Mouse (Mus musculus): ENCODE results near the gene Lrrfip2. TPM values are rescaled to one million over a fixed set of nuclear protein-coding genes. Genes with fewer than 3 reads are reported as not detected.

Gene Lrrfip2
- total RNA-seq, 1 experiment from 2014 or later = 61.9 TPM

DNA sequence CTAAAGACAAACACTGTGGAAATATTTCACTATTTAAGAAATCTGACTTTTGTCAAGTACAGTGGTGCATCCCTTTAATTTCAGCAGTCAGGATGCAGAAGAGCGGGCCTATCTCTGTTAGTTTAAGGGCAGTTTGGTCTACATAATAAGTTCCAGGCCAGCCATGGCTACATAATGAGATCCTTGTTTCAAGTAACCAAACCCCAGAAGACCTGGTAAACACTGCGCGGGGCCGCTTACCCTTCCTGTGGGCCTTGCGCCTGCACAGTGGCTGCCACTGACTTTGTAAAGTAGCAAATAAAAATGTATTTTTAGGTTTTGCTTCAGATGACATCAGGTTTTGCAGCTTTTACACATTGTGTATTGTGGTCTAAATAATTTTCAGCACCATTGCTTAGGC lies 106.0 kb downstream of the Lrrfip2 start:
- no peak for DNase-seq

DNA sequence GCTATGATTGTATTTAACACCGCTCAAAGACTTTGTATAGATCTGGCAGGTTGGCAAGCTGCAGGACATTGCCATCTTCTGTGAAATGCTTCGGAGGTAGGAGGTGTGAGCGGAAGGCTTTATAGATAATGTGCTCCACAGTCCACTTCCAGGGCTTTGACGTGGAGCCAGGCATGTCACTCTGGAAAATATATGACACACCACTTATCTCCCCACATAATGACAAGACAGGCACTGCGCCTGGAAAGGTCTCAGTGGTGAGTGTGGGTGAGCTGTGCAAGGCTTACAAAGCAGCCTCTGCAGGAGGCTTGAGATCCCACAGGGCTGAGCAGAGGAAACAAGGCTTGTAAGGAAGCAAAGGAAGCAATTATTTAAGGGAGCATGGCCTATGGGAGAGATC lies 111.1 kb downstream of the Lrrfip2 start:
- no peak for DNase-seq

DNA sequence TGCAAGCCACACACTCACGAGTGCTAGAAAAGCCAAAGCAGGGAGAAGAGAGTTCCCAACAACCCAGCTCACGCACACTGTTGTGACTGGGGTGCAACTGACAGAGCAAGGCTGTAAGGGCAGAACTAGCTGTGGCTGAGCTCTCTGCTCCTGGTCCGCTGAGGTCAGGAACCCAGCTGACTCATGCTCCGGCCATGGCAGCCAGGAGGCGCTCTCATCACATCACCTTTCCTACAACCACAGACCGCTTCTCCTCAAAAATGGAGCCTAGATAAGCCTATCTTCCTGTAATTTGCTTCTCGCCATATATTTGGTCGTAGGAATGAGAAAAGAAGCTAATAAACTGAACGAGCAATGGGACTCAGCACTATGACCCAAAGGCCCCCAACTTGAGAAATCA lies 117.3 kb downstream of the Lrrfip2 start:
- no peak for DNase-seq

DNA sequence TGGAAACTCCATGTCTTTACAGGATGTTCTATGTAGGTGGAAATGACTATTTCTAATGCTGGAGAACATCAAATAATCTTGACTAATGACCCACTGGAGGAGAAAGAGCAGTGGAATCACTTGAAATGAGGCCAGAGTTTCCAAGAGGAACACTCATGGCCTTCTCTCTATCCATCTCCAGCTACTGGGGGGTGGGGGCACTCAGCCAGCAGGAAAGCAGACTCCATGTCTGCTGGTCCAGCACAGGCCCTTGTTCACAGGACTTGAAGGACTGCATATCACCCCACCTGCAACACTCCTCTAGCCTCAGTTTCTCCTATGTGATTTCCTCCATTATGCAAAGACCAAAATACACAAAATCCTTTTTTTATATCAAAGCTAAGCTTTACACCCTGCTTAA lies 120.3 kb downstream of the Lrrfip2 start:
- no peak for DNase-seq

- peak; percentile 19 for DNase-seq
Observed at GRCm38 (mm10) chr9:111239821-111240220, 122.4 kb downstream of the Lrrfip2 start.

DNA sequence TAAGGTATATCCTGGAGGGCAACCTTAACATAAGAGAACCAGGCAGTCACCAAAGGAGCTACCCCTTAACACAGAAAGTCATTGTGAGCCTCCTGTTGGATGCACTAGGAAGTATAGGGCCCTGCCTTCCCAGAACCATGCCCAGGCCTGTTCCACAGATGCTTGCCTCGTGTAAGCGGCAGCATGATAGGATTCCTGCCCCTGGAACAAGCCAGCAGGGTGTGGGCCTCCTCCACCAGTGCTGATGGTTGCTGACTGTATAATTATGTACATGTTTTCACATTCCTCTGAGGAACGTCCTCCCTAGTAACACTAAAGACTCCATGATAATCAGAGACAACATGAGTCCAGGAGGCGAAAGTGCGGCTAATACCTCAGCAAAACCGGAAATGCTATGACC lies 126.0 kb downstream of the Lrrfip2 start:
- no peak for DNase-seq

GRCm38 (mm10) chr9:111245546-111245945 lies 128.2 kb downstream of the Lrrfip2 start:
- DNase-seq = no peak

GRCm38 (mm10) chr9:111247682-111248246 lies 130.4 kb downstream of the Lrrfip2 start:
- no peak for DNase-seq

DNA sequence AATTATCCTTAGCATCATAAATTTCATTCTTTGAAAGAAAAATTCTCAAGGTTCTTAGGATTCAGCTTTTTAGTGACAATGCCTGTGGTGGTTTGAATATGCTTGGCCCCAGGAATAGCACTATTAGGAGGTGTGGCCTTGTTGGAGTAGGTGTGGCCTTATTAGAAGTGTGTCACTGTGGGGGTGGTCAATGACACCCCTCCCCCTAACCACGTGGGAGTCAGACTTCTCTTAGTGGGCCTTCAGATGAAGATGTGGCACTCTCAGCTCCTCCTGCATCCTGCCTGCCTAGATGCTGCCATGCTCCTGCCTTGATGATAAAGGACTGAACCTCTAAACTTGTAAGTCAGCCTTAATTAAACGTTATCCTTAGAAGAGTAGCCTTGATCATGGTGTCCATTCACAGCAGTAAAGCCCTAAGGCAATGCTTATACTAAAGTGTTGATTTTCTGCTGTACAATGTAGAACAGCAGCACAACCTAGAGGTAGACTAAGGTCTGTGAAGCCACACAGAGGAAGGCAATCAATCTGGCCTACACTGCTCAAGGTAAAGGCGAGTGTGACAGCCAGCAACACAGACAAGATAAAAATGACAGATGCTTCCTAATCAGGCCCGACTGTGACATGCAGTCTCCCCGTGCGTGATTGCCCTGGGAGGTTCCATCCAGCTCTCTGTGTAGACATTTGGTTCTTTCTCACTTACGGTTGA lies 134.9 kb downstream of the Lrrfip2 start:
- DNase-seq = no peak

DNA sequence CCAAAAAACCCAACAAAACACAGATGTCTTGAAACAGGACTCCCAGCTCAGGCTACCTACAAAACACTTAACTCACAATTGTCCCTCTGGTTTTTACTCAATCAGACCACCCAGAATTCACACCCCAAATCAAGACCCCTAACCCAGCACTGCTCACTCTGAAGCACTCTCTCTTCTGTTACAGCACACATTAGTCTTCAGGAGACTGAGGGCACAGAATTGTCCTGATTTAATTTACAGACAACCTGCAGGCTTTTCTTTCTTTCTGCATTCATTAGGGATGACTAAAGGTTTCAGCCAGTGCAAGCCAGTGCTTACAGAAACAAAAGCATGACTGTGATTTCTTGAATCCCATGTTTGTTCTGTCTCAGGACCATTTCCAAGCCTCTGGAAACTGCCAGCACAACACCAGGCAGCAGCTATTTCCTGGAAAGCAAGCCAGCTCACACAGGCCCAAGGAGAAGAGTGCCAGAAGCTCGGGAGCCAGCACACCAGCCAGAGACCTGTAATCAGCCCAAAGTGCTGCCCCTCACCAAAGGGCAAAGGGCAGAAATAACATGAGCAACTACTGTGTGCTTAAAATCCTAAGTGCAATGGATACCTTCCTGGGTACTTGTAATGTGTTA lies 143.1 kb downstream of the Lrrfip2 start:
- no peak for DNase-seq

- DNase-seq = no peak
Observed at GRCm38 (mm10) chr9:111261356-111261755, 144.0 kb downstream of the Lrrfip2 start.

DNA sequence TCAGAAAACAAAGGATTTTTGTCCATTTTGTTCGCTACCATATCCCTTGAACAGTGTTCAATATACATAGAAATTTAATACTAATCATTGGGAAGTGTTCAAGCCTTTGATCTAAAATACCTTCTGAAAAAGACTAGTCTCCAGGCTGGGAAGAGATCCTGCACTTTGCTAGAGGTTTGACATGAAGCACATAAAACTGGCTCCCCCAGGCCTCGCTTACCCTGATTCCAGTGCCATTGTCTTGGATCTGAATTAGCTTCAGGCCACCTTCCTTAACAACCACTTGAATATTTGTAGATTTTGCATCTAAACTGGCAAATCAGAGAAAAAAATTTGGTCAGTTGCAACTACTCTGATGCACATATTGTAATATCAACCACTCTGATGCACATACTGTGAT lies 150.6 kb downstream of the Lrrfip2 start:
- DNase-seq = no peak

DNA sequence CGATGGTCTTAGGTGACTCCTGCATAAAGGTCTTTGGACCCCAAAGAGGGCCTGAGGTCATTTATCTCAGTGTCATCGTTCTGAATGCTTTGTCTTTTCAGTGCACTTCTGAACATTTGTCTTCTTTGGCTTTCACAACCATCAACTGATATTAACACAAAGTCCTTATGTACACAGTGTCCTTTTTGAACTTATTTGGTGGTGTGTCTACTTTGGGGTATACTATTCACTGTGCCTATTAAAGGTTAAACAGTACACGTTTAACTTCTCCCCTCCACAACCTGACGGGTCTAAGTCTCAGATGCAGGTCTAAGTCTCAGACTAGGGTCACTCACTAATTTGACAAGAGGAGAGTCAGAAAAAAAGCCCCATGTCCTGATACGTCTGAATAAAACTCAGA lies 153.2 kb downstream of the Lrrfip2 start:
- no peak for DNase-seq

DNA sequence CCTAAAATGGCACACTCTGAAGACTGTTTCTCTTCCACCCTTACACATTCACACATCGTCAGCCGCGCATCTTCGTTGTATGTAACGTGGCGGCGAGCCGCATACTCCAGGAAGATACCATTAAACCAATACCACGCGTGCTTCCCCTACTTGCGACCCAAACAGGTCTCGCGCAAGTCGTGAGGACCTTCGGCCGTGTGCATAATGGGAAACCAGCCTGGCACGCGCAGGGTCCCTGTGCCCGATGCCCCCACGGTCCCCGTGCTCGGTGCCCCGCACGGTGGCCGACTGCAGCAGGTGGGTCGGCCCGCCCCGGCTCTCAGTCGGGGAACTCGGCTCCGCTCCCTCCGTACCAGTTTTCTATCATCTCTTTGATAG lies 153.7 kb downstream of the Lrrfip2 start:
- DNase-seq = no peak

- peak; percentile 99 for DNase-seq
Observed at GRCm38 (mm10) chr9:111271434-111272160, 154.2 kb downstream of the Lrrfip2 start, which contains the start of the genes Mlh1 and Epm2aip1. TSS of gene Mlh1 (minus strand) at chr9:111271791. TSS of gene Epm2aip1 (plus strand) at chr9:111271929.

- DNase-seq = no peak
Observed at GRCm38 (mm10) chr9:111272356-111272755, 155.0 kb downstream of the Lrrfip2 start.

GRCm38 (mm10) chr9:111272996-111273785 lies 155.8 kb downstream of the Lrrfip2 start:
- DNase-seq = no peak

- DNase-seq = no peak
Observed at GRCm38 (mm10) chr9:111273958-111274357, 156.6 kb downstream of the Lrrfip2 start.

DNA sequence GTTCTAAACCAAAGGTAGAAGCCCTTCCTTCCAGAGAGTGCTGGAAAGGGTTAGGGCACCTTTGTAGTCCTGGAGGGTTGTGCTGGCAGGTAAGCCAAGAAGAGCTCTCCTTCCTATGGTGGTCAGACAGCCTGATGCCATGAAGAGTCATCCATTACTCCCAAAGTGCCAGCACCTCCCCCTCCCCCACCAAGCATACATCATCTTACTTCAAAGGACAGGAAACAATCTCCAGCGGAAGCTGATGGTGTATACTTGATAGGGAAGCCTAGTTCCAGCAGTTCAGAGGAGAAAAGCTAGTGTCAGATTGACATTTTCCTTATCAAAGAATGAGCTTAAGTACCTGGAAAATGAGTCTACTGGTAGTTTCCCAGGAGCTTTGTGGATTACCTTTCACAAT lies 157.8 kb downstream of the Lrrfip2 start:
- DNase-seq = no peak
